Mouse (Mus musculus) thymus, adult 2 months (tissue): ENCODE measurements around the gene Cdh15.

Experiments used
- CTCF ChIP-seq: fragments of 200-500 bp; IDR thresholded peaks from 2 replicates; pipeline ENCODE4 v1.5.1; 2012; ENCODE audit warnings: mild to moderate bottlenecking, control low read depth, low read length, moderate library complexity, borderline replicate concordance; ENCODE audit not compliant: control insufficient read depth, poor library complexity, insufficient read depth; ENCODE audit errors: extremely low read depth
- POLR2A ChIP-seq: fragments of 200-500 bp; IDR thresholded peaks from 2 replicates; pipeline ENCODE4 v1.6.1; 2012; ENCODE audit warnings: mild to moderate bottlenecking, low read length, control low read depth, moderate library complexity; ENCODE audit not compliant: control insufficient read depth, poor library complexity, insufficient read depth; ENCODE audit errors: extremely low read depth

- TF ChIP-seq CTCF (no peak), POLR2A (no peak)
Measured at GRCm38 (mm10) chr8:122891440-122891839, 43.7 kb downstream of the Cdh15 start.
